Mouse (Mus musculus) bone marrow macrophage, adult 2 months (primary cell): ENCODE data around the gene Ate1.

Source experiments
- CTCF ChIP-seq: IDR thresholded peaks from 2 replicates; pipeline ENCODE4 v1.5.1; 2012; ENCODE audit warnings: low read depth, mild to moderate bottlenecking, low read length, moderate library complexity
- POLR2A ChIP-seq: IDR thresholded peaks from 2 replicates; pipeline ENCODE4 v1.6.1; 2012; ENCODE audit warnings: mild to moderate bottlenecking, low read depth, low read length, borderline replicate concordance

DNA sequence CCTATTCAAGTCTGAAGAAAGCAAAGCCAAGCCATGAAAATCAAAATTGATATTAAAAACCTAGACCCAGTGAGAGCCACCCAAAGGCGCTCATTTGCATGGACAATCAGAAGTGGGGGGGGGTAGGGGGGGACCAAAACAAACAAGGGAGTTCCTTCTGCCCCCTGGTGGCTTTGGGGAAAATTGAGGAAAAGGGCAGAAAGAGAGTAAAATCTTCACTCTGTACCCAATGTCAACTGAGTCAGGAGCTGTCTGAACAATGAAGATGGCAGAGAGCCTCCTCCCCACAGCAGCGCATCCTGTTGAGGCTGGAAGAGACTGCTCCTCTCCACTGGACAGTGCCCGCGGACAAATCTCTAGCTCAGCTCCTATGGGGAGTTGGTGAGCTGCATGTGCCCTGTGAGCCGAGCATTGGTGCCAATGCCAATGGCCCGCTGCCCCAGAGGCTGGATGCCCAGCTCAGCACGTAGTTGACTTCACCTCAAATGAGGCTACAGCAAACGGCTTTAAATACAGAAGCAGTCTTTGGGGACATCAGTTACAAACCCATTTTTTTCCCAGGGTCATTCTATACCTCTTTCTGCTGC is 139.3 kb downstream of the Ate1 start:
- TF ChIP-seq CTCF (peak; percentile 28; the same call in 1 of the 2 replicates), POLR2A (no peak)
